Mouse (Mus musculus) common myeloid progenitor, adult 5-6 weeks (primary cell): ENCODE results near the gene Pgm5. TPM values are rescaled to one million over a fixed set of nuclear protein-coding genes. Genes with fewer than 3 reads are reported as not detected.

Source experiments
- total RNA-seq: library from RNA; stranded (forward); fragments of 200-1000, 187-1606 nt; gene quantifications from 2 replicates; pipeline ENCODE4 v1.2.3, GENCODE M21; 2017

Pgm5 gene
- total RNA-seq, 1 experiment from 2014 or later = not detected

Other genes with a start within 250 kb of the Pgm5 start
- gene Tmem252, start 187.8 kb downstream of the Pgm5 start, total RNA-seq = not detected in 2 replicates
- gene Gm10053, start 13.8 kb upstream of the Pgm5 start, total RNA-seq = 91.6 and 182 TPM in 2 replicates
- 0.18 TPM in 1 of 2 replicates, not detected in the other for gene Foxd4, start 39.3 kb upstream of the Pgm5 start, total RNA-seq
- gene Cbwd1, start 99.8 kb upstream of the Pgm5 start, total RNA-seq = 28.7 and 37.4 TPM in 2 replicates
- 62.0 and 73.1 TPM in 2 replicates for gene Dock8, start 137.7 kb upstream of the Pgm5 start, total RNA-seq